Mouse (Mus musculus) forebrain, embryonic 16.5 days (tissue): Measurements from ENCODE around the gene Map3k20. TPM values are rescaled to one million over a fixed set of nuclear protein-coding genes. Genes with fewer than 3 reads are reported as not detected.
A peak's percentile ranks its signal among the peaks of the same experiment; 100 is the strongest.

Source experiments
- ATAC-seq: fragments of 200-750 bp; cut with Nextera tagmentation; 2 replicates; pipeline ENCODE4 v1.8.0; 2017; ENCODE audit warnings: mild to moderate bottlenecking, moderate library complexity
- H3K27ac ChIP-seq: fragments of 300-500 bp; sonication (generic); 2 replicates; pipeline ENCODE4 v1.5.1; 2014; ENCODE audit warnings: low read length, control low read depth
- H3K27me3 ChIP-seq: fragments of 300-500 bp; sonication (generic); replicated peaks from 2 replicates; pipeline ENCODE4 v1.6.1; 2014; ENCODE audit warnings: low read length; ENCODE audit not compliant: control insufficient read depth, insufficient read depth
- H3K36me3 ChIP-seq: fragments of 300-500 bp; sonication (generic); 2 replicates; pipeline ENCODE4 v1.6.1; 2014; ENCODE audit not compliant: control insufficient read depth, insufficient read depth
- H3K4me1 ChIP-seq: fragments of 300-500 bp; sonication (generic); replicated peaks from 2 replicates; pipeline ENCODE4 v1.6.1; 2014; ENCODE audit warnings: low read length; ENCODE audit not compliant: control insufficient read depth, insufficient read depth
- H3K4me2 ChIP-seq: fragments of 300-500 bp; sonication (generic); 2 replicates; pipeline ENCODE4 v1.6.1; 2014; ENCODE audit warnings: mild to moderate bottlenecking, low read length, control low read depth
- H3K4me3 ChIP-seq: fragments of 300-500 bp; sonication (generic); replicated peaks from 2 replicates; pipeline ENCODE4 v1.5.1; 2014; ENCODE audit warnings: mild to moderate bottlenecking, low read length, control low read depth
- H3K9ac ChIP-seq: fragments of 300-500 bp; sonication (generic); replicated peaks from 2 replicates; pipeline ENCODE4 v1.6.1; 2014; ENCODE audit warnings: low read depth, low read length, control low read depth
- H3K9me3 ChIP-seq: fragments of 300-500 bp; sonication (generic); 2 replicates; pipeline ENCODE4 v1.6.1; 2016; ENCODE audit warnings: low read length; ENCODE audit not compliant: control insufficient read depth
- WGBS: fragments of 180-500 bp; shearing (Covaris S2); extraction: QIAGEN DNeasy Blood & Tissue Kit; methylation state at CpG from one replicate; pipeline ENCODE4 v1.1.7; 2014; 5-methylcytosine and 5-hydroxymethylcytosine counted together
- polyA plus RNA-seq: library from polyadenylated mRNA; unstranded; fragments of >200 nt; fragmentation: Nextera tagmentation; extraction: Ambion mirVana; gene quantifications from 2 replicates; pipeline ENCODE4 v1.2.1, GENCODE M21; 2015

The Map3k20 gene
- polyA plus RNA-seq, 1 experiment from 2014 or later = 4.2 TPM

DNA sequence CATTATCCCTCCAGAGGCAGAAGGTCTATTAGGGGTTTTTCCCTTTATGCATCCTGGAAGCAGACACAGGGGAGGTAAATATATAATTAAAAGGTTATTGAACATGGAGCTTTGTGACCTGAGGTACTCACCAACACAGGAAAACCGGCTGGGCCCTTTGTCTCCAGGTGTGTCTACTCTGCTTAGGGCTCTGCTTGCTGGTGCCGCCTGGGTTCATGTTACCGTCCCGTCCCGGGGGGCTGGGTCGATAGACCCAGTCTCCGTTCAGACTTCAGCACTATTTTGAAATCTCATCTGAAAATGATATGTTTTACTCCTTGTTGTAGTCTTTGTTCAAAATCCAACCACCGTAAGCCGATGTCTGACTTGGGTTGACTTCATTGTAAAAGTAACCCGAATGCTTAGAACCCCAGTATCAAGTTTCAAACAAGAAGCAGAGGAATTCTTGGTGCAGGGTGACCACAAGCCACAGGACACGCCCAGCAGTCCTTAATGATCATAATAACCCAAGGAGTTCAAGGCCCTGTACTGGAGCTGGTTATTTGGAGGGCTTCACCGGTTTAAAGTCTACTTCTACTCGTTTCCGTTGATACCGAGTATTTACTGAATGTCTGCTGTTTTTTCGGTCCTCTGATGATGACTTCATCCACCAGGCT lies 186.1 kb downstream of the Map3k20 start:
- 85% methylated on average over 16 of the region's 16 CpGs for WGBS

DNA sequence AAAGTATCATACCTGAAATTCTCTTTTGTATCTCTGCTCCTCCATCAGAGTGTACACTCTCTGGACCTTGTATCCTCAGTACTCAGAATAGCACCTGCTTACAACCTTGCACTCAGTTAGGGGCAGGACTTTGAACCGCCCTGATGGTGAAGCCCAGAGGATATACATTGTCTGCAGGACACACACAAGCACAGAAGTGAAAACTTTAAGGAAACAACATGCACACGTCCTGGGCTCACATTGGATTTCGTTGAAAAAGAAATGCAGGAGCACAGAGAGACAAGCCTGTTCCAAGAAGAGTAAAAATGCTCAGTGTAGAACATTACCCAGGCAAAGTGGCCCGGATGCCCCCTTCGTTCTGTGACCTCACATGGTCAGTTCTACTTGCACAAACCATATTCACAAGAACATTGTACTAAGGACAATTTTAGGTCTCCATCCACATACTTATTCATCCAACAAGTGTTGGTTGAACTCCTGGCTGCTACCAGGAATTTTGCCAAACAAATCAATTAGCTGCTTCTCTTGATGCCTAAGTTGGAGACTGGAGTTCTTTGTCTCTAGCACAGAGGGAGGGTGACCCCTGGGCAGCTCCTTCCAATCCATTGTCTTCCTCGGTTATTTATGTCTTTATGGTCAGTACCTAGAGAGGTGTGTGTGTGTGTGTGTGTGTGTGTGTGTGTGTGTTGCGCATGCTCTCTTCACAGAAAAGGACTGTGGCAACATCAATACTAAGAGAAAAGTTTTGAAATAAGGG lies 189.3 kb downstream of the Map3k20 start:
- no peaks in the 10 kb centered on the region for H3K9me3 ChIP-seq
- no peak overlapping the region for H3K4me3 ChIP-seq
- H3K4me1 ChIP-seq = peaks cover 28% of the 10 kb centered on the region
- no peak overlapping the region for H3K9ac ChIP-seq
- no peak for ATAC-seq
- H3K36me3 ChIP-seq = no peaks in the 10 kb centered on the region
- H3K4me2 ChIP-seq = no peak overlapping the region
- H3K27me3 ChIP-seq = no peaks in the 10 kb centered on the region
- 21% methylated on average over 7 of the region's 7 CpGs for WGBS
- no peak overlapping the region for H3K27ac ChIP-seq

More for the DNA sequence above, 186.1 kb downstream of the Map3k20 start:
- ATAC-seq = no peak
- Histone ChIP-seq H3K27ac (no peak overlapping the region), H3K4me3 (no peak overlapping the region), H3K9ac (no peak overlapping the region), H3K27me3 (no peaks in the 10 kb centered on the region), H3K4me2 (no peak overlapping the region), H3K36me3 (no peaks in the 10 kb centered on the region), H3K9me3 (no peaks in the 10 kb centered on the region), H3K4me1 (peaks cover 5% of the 10 kb centered on the region; the same call in 1 of the 2 replicates)

DNA sequence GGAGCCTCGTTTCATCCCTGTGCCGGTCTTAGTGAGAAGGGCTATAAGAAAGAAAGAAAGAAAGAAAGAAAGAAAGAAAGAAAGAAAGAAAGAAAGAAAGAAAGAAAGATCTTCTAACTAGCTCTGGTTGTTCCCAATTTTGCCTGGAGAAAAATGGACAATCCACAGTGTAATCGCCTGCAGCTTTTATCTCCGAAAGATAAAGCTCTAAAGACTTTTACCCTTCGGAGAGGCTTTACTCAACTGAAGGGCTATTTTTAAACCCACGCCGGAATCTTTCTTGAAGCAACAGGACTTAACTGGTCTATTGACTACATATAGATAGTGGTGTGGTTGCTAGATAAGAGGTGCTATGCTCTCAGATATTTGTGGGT lies 190.0 kb downstream of the Map3k20 start:
- Histone ChIP-seq H3K4me1 (peaks cover 33% of the 10 kb centered on the region), H3K27me3 (no peaks in the 10 kb centered on the region), H3K4me2 (peak overlapping the region; percentile 71), H3K4me3 (peak overlapping the region; percentile 81), H3K9ac (peak overlapping the region; percentile 70), H3K27ac (peak overlapping the region; percentile 80), H3K36me3 (no peaks in the 10 kb centered on the region), H3K9me3 (no peaks in the 10 kb centered on the region)
- ATAC-seq = no peak
- WGBS = 0% methylated on average over 7 of the region's 7 CpGs

DNA sequence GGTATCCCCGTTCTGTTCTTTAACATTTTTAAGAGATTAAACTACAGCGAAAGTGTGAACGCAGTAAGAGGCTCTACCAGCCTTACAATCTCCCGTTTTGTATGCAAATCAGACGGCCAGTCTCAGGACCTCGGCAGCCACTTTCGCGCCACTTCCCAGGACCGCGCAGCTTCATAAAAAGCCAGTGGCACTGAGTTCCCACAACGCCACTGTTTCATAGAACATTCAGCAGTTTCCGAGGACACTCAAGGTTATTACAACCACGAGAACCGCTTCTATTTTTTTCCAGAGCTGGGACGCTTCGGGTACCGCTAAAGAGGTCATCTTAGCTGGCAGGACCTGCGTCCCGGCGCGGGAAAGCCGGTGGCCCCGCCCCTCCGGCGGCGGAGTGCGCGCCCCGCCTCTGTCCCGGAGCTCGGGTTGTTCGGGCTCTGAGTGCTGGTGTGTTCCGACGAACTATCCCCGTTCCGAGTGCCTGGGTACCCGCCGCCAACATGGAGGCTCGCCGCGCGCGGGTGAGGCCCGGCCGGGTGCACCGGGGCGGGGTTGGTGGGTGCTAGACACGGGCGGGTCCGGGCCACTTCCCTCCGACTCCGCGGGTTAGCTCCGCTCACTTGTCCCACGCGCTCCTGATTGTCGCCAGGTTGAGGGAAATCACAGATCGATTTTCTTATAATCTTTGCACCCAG lies 190.5 kb downstream of the Map3k20 start, which contains the start of gene Cdca7:
TSS of gene Cdca7 (plus strand) at position 363 of the 689 bp plus-strand sequence.
- H3K4me2 ChIP-seq = peak within 1 kb of the TSS; percentile 71
- H3K4me3 ChIP-seq = peak within 1 kb of the TSS; percentile 81
- peaks cover 38% of the 10 kb centered on the region for H3K4me1 ChIP-seq
- H3K9ac ChIP-seq = peak within 1 kb of the TSS; percentile 70
- H3K27ac ChIP-seq = peak within 1 kb of the TSS; percentile 80
- H3K36me3 ChIP-seq = no peaks in the 10 kb centered on the region
- under 1% methylated on average over 58 of the region's 58 CpGs for WGBS
- H3K27me3 ChIP-seq = no peaks in the 10 kb centered on the region
- ATAC-seq = peak; percentile 81
- no peaks in the 10 kb centered on the region for H3K9me3 ChIP-seq

DNA sequence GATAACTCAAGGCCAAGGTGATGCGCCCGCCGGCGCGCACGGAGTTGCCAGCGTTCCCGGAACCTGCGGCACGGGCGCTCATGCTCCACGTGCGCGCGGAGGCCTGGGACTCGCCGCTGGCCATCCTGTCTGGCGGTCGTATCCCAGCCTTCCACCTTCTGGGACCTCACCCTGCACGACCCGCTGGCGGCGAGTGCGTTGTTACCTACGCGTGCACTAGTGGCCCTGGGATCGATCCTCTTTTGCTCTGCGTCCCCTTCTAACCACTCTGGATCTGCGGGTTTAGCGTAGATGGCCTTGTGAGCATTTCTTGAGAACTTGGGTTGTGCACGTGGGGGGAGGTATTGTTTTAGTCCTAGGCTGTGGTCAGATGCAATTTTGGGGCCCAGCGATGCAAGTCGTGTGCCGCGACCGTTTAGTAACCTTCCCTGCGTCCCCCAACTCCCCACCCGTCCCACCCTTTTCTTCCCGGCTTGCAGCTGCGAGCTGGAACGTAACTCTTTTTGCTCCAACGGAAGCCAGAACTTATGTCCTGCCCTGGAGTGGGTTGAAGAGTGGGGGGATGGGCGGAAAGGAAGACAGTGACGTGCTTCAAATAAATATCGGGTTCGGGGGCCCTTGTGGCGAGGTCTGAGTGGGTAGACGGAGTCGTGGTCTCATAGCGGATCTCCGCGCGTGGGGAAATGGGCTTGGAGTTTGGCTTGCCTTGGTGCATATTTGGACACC lies 191.2 kb downstream of the Map3k20 start:
- Histone ChIP-seq H3K9me3 (no peaks in the 10 kb centered on the region), H3K9ac (peak overlapping the region; percentile 70), H3K27me3 (no peaks in the 10 kb centered on the region), H3K4me1 (peaks cover 40% of the 10 kb centered on the region), H3K36me3 (no peaks in the 10 kb centered on the region), H3K4me3 (peak overlapping the region; percentile 81), H3K27ac (peak overlapping the region; percentile 80), H3K4me2 (peak overlapping the region; percentile 71)
- under 1% methylated on average over 53 of the region's 53 CpGs for WGBS
- ATAC-seq = peak; percentile 47

DNA sequence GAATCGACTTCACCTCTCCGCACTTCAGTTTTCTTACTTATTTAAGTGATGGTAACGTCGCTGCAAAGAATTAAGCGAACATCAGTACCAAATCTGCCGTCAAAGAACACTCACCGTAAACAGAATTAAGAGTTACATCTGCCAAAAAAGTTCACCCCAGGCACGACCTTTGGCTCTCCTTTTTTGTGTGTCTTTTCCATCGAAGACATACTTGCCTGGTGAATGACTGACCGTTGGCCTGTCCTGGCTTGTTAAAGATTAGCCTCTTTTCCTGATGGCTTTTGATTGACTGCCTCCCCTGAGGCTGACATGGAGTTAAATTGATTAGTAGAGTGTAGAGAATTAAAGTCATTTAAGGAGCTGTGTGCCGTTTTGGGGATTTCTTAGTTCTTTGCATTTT lies 191.8 kb downstream of the Map3k20 start:
- H3K9ac ChIP-seq = peak overlapping the region; percentile 70
- 1% methylated on average over 11 of the region's 11 CpGs for WGBS
- H3K27ac ChIP-seq = peak overlapping the region; percentile 17

DNA sequence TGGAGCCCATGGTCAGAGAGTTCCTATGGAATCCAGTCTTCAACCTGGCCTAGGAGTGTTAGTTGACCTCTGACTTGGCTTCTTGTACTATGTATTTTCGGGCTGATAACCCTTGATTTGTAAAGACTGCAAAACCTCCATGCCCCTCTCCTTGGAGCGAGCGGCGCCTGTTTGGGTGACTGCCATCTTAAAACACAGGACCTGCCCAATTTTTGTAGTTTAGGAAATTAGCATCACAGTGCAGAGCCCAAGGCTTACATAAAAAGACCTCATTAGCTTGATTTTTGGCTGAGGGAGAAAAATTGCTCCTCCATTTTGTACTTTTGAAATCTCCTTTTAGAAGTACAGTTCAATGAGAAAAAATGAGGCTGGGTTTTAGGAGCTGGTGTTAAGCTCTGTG lies 192.7 kb downstream of the Map3k20 start:
- H3K4me2 ChIP-seq = peak overlapping the region; percentile 71
- no peaks in the 10 kb centered on the region for H3K9me3 ChIP-seq
- H3K9ac ChIP-seq = peak overlapping the region; percentile 0; the same call in 1 of the 2 replicates
- peaks cover 40% of the 10 kb centered on the region for H3K4me1 ChIP-seq
- WGBS = 22% methylated on average over 4 of the region's 4 CpGs
- H3K4me3 ChIP-seq = peak overlapping the region; percentile 81
- peak overlapping the region; percentile 62 for H3K27ac ChIP-seq
- H3K27me3 ChIP-seq = no peaks in the 10 kb centered on the region
- ATAC-seq = peak; percentile 58
- H3K36me3 ChIP-seq = 0 out of 2 replicates have a peak, but pooled peaks cover 3% of the 10 kb centered on the region

More for the DNA sequence above, 191.8 kb downstream of the Map3k20 start:
- peaks cover 40% of the 10 kb centered on the region for H3K4me1 ChIP-seq
- no peaks in the 10 kb centered on the region for H3K36me3 ChIP-seq
- peak overlapping the region; percentile 71 for H3K4me2 ChIP-seq
- no peaks in the 10 kb centered on the region for H3K27me3 ChIP-seq
- H3K4me3 ChIP-seq = peak overlapping the region; percentile 81
- no peak for ATAC-seq
- H3K9me3 ChIP-seq = no peaks in the 10 kb centered on the region

DNA sequence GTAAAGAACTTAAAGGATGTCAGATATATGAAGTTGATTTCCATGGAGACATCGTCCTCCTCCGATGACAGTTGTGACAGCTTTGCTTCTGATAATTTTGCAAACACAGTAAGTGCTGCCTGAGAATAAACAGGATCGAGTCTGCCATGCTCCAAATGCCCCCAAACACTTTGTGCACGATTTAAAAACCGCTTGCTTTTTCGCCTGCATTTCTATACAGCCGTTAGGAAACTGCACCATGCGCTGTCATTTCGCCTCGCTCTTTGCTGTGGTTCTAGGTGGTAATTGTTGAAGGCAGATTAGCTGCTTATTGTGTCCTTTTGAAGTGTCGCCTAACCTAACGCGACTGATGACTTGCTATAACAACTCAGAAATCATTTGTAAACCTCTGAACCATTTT lies 193.5 kb downstream of the Map3k20 start:
- H3K9ac ChIP-seq = peak overlapping the region; percentile 31; the same call in 1 of the 2 replicates
- H3K4me1 ChIP-seq = peaks cover 40% of the 10 kb centered on the region
- WGBS = 16% methylated on average over 13 of the region's 13 CpGs
- H3K27ac ChIP-seq = peak overlapping the region; percentile 8
- no peaks in the 10 kb centered on the region for H3K9me3 ChIP-seq
- H3K4me2 ChIP-seq = peak overlapping the region; percentile 71
- peaks cover 7% of the 10 kb centered on the region for H3K36me3 ChIP-seq
- no peak for ATAC-seq
- H3K27me3 ChIP-seq = no peaks in the 10 kb centered on the region
- peak overlapping the region; percentile 81 for H3K4me3 ChIP-seq
